Mouse (Mus musculus) layer of hippocampus, postnatal 25 days (tissue): ENCODE data around the gene Matn4. TPM values are rescaled to one million over a fixed set of nuclear protein-coding genes. Genes with fewer than 3 reads are reported as not detected.

ENCODE experiments used
- DNase-seq, 2 experiments: peaks; one replicate each; pipeline ENCODE4 v3.0.0; 2022; ENCODE audit warnings: mixed read lengths in 2 of 2, low spot score in 1 of 2; ENCODE audit errors: extremely low spot score in 1 of 2
- total RNA-seq, 2 experiments: library from RNA; stranded (reverse); gene quantifications; 2 replicates each; pipeline ENCODE4 v1.2.3; 2021

Matn4 gene
- total RNA-seq, 2 experiments from 2014 or later = 13.0 to 17.5 TPM

- no peak for DNase-seq
These were observed 32.0 kb upstream of the Matn4 start for GRCm38 (mm10) chr2:164436961-164437360.

DNA sequence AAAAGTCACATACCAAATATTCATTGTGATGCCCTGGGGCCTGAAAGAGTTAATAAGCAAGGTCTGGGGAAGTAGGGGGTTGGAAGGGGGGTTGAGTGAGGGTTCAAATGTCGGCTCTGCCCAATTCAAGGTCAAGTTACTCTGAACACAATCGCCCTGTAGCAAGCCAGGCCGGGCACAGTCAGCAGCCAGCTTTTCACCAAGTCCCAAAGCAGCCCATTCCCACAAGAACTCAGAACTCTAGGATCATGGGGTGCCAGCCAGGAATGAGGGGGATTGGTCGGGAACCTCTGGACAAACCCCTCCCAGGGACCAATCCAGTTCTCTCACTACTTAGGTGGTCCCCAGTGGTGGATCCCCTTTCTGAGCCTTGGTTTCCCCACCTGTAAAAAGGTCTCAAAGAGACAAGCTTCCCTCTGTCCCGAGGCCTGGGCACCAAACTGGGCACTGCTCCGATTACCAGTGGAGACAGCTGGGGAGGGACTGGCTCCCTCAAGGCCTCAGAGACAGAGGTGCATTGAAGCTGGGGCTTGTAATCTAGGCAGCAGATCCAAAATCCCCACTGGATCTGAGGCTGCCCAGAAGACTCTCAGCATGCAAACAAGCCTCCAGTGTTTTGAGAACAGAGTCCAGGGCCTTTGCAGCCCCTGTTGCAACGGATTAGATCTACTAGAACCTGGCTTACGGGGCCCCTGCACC, 31.4 kb upstream of the Matn4 start:
- DNase-seq = no peak

- no peak for DNase-seq
These were observed 30.5 kb upstream of the Matn4 start for GRCm38 (mm10) chr2:164435216-164436090.

GRCm38 (mm10) chr2:164434681-164435080, 29.7 kb upstream of the Matn4 start:
- DNase-seq = no peak

GRCm38 (mm10) chr2:164433278-164433895, 28.4 kb upstream of the Matn4 start:
- no peak for DNase-seq

DNA sequence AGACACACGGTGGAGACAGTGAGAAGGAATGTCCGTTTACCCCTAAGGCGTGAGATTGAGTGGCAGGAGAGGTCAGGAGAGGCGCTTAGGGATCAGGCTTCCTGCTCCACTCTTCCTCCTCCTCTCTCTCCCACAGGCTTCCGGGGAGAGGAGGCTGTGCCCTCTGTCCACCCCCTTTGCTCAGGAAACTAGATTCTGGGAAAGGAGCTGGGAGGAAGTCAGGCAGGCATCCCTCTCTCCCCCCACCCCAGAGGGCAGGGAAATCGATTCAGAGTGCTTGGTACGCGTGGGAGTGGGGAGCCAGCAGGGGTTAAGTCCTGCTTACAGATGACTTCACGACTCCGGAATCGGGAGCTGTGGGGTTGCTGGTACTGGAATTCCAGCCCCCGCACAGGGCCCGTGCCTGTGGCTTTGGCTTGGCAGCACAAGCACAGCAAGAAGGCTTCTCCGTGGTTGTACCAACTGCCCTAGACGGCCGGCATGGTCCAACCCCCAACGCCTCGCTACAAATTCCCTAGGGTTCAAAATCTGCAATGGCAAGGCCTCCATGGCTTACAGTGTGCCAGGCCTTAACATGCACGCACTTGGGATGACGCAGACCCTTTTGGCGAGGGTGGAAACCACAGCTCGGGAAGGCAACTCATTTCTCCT, 27.7 kb upstream of the Matn4 start:
- DNase-seq = no peak

GRCm38 (mm10) chr2:164431676-164432465, 26.9 kb upstream of the Matn4 start:
- no peak for DNase-seq

DNA sequence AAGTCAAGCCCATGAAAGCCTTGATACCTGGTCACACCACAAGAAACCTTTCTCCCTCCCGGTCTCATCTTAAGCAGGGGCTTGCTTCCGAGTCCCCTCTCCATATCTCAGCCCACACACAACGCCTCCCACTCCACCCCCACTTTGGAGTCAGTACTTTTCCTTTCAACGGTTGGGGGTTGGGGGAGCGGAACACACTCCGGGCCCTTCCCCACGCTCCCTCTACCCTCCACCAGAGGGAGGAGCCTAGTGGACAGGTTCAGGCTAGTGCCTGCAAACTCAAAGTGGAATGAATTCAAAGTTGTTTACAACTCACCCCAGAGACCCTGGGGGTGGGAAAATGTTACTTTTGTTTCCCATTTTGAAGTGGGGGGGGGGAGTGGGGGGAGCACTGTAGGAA, 25.7 kb upstream of the Matn4 start:
- DNase-seq = no peak

GRCm38 (mm10) chr2:164429881-164430615, 25.1 kb upstream of the Matn4 start:
- DNase-seq = no peak

GRCm38 (mm10) chr2:164428451-164428850, 23.5 kb upstream of the Matn4 start:
- DNase-seq = no peak

- DNase-seq = no peak
These were observed 22.0 kb upstream of the Matn4 start for GRCm38 (mm10) chr2:164426952-164427351.

DNA sequence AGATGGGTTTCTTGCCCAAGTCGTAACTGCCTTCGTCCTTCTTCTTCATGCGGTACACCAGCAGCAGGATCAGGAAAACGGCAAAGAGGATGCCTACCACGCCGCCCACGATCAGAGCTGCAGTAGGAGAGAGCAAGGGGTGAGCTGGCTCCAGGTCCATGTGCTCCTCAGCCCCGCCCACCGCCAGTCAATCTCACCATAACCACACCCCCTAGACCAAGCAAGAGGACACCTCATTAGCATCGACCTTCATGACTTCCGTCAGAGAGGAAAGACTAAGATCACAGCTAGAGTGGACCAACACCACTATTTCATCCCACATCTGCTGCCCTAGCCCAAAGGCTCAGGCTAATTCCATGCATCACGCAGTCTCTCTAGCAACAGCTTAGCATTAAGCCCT, 21.2 kb upstream of the Matn4 start:
- no peak for DNase-seq

- DNase-seq = no peak
These were observed 20.4 kb upstream of the Matn4 start for GRCm38 (mm10) chr2:164425401-164425800.

DNA sequence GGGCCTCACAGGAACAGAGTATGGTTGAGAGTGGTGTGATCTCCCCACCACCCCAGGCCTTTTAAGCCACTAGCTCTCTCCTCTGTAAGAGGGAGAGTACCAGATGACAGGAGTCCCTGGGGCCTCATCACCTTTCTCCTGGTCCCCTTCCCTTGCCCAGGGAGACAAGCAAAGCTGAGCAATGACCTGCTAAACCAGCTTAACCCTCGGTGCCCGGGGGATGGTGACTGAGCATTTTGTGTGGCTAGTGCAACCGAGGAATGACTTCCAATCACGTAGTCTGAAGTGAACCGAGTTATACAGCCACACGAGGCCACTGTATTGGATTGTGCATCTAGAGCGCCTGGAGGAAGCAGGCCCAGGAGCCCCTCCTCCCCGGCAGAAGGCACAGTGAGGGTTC, 19.4 kb upstream of the Matn4 start:
- DNase-seq = no peak

DNA sequence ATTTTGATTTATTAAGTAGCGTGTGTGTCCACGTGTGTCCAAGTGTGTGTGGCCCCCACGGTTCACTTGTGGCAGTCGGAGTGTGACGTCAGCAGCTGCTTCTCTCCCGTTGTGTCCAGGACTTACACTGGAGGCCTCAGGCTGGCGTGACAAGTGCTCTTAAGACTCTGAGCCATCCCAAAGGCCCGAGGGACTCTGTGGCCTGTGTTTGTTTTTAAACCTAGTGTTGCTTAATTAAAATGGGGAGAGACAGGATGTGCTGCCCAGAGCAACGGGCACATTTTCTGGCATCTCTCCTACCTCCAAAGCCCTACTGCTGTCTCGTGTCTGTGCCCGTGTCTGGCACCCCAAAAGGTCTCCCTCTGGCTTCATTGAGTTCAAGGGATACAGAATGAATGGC, 18.5 kb upstream of the Matn4 start:
- no peak for DNase-seq

DNA sequence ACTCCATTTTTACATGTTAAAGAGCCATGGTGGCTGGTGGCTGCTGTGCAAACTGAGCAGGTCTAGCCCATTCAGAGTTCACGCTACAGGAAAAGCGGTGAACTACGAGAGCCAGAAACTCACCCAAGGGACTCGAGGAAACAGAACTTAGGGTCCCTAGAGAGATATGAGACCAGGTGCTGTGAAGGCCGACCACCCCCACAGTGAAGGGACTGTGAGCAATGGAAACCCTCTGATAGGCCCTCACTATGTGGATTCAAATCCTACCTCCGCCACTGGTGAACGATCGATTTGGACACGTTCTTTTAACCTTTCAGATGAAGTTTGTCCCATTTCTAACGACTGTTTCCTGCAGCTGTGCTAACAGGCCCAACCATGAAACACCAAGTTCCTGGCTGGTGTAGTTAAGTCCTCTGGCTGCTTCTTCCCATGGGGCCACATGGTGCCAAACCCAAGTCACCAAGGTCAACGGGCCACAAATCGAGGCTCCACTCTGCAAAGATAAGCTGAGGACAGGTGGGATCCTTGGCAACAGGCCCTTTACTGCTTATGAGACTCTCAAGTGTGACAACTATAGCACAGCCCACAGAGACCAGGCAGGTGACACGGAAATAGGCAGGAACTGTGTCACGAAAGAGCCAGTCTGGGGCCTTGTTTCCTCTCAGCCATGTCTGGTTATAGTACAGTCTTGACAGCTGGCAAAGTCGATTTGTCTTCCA, 17.9 kb upstream of the Matn4 start:
- DNase-seq = no peak

- DNase-seq = no peak
These were observed 17.0 kb upstream of the Matn4 start for GRCm38 (mm10) chr2:164421979-164422378.

DNA sequence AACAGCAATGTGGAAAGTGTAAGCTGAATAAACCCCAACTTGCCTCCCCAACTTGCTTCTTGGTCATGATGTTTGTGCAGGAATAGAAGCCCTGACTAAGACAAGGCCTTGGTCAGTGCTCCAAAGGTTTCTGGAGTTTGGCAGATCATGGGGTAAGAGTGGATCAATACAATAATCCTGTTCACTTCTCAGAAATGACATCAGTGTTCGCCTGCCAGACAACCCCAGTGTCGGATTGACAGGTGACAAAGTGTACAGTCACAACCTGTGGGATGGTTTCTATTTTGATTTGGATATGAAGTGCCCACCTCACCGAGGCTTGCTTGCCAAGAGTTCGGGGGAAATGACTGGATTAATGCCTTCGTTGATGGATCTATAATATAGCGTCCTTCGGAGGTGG, 16.3 kb upstream of the Matn4 start:
- DNase-seq = no peak

- no peak for DNase-seq
These were observed 14.5 kb upstream of the Matn4 start for GRCm38 (mm10) chr2:164419489-164419888.
